Mouse (Mus musculus): Measurements from ENCODE around the gene Fam43b.

Fam43b gene

GRCm38 (mm10) chr4:138395087-138395970, 999 bp downstream of the Fam43b start:
- DNase-seq (ENCODE audit: low read depth, low spot score) = no peak

GRCm38 (mm10) chr4:138393703-138394102, 2.6 kb downstream of the Fam43b start:
- no peak for DNase-seq (ENCODE audit: low read depth, low spot score)

DNA sequence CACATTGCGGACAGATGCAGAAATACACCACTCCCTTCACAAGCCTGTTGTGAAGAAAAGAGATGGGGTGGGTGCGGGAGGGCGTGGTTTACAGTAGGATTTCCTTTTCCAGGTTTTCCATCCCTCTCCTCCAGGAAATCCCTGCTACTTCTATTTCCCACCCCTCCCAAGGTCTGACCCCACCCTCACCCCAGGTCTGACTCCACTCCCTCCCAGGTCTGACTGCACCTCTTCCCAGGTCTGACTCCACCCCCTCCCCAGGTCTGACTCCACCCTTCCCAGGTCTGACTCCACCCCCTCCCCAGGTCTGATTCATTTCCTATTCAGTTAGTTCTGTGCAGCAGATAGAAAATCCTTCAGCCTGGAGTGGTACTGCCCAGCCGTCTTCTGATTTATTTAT, 12.5 kb downstream of the Fam43b start:
- no peak for DNase-seq (ENCODE audit: low read depth, low spot score)

DNA sequence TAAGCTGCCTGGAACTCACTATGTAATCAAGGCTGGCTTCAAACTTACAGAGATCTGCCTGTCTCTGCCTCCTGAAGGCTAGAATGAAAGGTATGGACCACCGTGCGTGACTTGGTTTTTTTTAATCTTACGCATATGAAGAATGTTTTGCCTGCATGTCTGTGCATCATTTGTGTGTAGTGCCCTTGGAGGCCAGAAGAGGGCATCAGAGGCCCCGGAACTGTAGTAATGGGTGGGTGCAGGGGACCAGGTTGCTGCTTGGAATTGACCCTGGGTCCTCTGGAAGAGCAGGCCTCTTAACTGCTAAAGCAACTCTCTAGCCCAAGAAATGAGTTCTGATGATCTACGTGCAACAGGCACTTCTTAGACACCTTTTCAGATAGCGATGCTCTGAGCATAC, 13.9 kb downstream of the Fam43b start:
- no peak for DNase-seq (ENCODE audit: low read depth, low spot score)

- DNase-seq (ENCODE audit: low read depth, low spot score) = no peak
These were observed 16.1 kb downstream of the Fam43b start for GRCm38 (mm10) chr4:138380132-138380689.

- peak; percentile 76 for DNase-seq (ENCODE audit: low read depth, low spot score)
These were observed 17.1 kb downstream of the Fam43b start for GRCm38 (mm10) chr4:138379091-138379840.

DNA sequence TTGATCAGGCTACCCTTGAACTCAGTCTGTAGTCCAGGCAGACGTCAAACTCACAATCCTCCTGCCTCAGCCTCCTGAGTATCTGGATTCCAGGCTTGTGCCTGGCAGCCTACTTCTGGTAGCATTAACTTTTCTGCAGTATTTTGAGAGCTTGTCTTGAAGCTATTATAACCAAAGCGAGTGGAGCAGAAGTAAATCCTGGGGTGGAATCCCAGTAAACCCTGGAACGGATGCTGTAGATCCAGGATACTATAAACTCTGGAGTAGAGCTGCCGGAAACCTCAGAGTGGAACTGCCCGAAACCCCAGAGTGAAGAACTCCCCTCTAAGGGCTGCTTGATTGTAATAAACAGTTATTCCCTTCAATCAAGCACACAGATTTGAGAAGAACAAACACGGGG, 18.8 kb downstream of the Fam43b start:
- peak; percentile 60 for DNase-seq (ENCODE audit: low read depth, low spot score)

DNA sequence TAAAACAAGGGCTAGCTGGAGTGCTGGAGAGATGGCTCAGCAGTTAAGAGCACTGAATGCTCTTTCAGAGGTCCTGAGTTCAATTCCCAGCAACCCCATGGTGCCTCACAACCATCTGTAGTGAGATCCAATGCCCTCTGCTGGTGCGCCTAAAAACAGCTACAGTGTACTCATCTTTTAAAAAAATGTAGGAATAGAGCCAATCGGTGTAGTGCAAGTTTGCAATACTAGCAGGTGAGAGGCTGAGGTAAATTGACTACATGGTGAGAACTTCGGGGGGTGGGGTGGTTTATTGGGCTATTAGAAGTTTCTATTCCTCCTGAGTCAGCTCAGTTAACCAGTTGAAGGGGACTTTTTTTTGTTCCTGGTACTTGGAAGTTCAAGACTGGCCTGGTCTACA, 21.2 kb downstream of the Fam43b start:
- DNase-seq (ENCODE audit: low read depth, low spot score) = no peak

- DNase-seq (ENCODE audit: low read depth, low spot score) = no peak
These were observed 25.3 kb downstream of the Fam43b start for GRCm38 (mm10) chr4:138370996-138371516.

DNA sequence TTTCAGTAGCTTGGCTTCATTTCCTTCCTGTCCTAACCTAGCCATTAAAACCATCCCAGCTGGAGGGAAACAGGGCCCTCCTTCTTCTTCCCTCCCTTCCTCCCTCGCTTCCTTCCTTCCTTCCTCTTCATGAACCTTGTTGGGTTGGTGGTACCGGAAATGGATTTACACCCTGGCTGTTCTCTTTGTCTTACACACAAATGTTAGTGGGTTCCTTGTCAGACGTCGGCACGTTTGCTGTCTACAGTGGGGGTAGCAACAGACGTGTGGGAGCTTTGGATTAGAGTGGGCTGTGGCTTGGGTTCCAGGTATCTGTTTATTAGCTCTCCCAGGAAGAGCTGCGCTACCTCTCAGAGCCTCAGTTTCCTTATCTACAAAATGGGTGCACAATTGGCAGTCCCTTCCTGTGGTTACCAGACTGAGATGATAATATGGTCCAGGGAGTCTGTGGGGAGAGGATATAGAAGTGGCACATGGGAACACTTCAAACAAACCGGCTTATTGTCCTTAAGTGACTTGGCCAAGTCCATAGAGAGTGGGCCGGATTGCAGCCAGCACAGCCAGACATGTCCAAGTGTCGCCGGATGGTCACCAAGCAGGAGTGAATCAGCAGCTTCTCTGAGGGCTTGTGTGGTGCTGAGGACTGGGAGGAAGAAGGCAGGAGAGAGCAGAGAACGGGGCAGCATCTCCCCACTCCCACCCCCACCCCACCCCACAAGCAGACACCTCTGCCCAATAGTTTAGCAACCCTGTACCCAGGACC, 27.6 kb downstream of the Fam43b start:
- DNase-seq (ENCODE audit: low read depth, low spot score) = no peak

- peak; percentile 70 for DNase-seq (ENCODE audit: low read depth, low spot score)
These were observed 28.5 kb downstream of the Fam43b start, which contains the start of gene Cda for GRCm38 (mm10) chr4:138367641-138368497. TSS of gene Cda (minus strand) at chr4:138367992.

GRCm38 (mm10) chr4:138366561-138366960, 29.8 kb downstream of the Fam43b start:
- DNase-seq (ENCODE audit: low read depth, low spot score) = no peak

DNA sequence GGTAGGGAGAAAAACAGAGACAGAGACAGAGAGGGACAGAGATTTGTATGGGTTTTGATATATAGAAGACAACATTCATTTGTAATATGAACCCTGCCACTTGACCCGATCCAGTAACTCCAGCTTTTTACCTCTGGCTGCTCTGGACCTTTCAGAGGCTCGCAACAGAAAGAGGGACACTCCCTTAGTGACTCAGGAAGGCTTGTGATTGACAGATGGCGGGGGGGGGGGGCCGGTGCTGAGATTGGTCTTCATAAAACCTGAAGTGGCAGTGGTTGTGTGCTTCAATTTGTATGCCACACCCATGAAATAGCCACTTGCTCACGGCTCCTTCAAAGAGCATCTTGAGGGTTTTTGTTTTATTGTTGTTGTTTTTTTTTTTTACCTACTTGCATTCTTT, 32.8 kb downstream of the Fam43b start:
- no peak for DNase-seq (ENCODE audit: low read depth, low spot score)

GRCm38 (mm10) chr4:138362883-138363282, 33.4 kb downstream of the Fam43b start:
- no peak for DNase-seq (ENCODE audit: low read depth, low spot score)

GRCm38 (mm10) chr4:138361370-138361821, 34.9 kb downstream of the Fam43b start:
- no peak for DNase-seq (ENCODE audit: low read depth, low spot score)

DNA sequence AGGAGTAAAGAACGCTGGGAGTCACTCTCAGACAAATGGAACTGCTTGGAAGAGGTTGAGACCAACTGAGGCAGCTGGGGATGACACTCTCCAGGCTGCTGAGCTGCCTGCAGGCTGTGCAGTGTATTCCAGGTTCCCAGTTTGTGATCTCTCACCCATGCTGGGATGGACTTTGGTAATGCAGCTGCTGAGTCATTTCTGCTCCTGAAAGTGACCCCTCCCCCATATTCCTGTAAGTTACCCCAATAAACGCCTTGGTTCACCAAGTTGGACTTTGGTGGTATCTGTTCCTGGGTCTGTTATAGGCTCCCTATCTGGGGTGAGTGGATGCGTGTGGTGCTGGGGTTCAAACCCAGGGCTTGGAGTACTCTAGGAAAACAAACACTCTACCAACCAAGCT, 38.2 kb downstream of the Fam43b start:
- no peak for DNase-seq (ENCODE audit: low read depth, low spot score)

- DNase-seq (ENCODE audit: low read depth, low spot score) = no peak
These were observed 39.8 kb downstream of the Fam43b start for GRCm38 (mm10) chr4:138356551-138356950.

DNA sequence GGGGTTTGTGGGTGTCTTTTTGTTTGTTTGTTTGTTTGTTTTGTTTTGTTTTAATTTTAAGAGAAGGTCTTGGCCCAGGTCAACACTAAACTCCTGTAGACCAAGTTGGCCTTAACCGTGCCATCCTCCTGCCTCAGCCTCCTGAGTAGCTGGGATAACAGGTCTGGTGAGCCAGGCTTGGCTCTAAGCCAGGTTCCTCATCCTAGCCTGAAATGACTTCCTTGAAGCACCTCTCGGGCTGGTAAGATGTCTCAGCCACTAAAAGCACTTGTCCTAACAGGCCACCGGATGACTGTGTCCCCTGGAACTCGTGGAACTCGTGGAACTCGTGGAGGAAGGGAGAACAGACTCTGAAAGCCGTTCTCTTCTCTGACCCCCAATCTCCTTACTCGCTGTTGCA, 40.2 kb downstream of the Fam43b start:
- no peak for DNase-seq (ENCODE audit: low read depth, low spot score)

DNA sequence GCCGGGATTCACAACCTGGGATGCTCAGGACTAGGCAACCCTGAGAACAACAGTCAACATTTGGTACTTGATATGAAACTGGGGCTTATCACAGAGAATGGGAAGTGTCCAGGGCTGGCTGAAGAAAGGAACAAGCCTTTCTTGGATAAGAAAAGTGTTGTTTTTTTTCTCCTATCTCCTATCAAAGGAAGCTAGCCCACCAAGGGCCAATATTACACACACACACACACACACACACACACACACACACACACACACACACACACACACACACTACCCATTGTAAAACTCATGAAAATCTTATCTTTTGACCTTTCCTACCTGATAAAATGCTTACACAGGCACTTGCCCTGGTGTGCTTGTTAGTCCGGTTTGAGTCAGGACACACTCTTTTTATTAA, 40.8 kb downstream of the Fam43b start:
- DNase-seq (ENCODE audit: low read depth, low spot score) = no peak

DNA sequence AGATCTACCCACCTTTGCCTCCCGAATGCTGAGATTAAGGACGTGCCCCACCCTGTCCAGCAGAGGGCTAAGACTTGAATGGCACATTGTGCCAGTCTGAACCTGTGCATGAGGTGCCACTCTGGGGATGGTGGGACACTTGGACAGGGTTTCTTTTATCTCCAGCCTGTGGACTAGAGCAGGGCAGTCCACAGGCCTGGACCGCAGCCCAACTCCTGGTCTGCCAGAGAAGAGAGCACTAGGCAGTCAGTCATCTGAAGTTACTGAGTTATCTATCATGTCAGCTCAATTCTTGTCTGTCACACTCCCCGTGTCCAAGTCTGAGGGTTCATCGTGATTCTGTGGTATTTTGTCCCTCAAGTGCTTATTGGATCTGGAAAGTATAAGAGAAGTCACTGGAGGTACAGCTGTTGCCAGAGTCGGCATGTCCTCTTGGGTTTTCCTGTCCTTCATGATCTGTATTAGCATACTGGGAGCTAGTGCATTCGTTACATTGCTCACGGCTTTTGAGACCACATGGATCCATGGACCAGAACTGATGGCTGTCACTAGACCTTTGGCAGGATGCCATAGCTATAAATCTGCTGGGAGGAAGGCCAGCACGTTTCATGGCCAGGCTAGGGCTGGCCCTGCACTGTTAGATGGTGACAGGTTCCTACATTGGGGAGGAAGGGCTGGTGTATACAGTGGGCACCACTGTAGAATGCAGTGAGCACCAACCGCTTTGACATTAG, 42.7 kb downstream of the Fam43b start:
- no peak for DNase-seq (ENCODE audit: low read depth, low spot score)
